Mouse (Mus musculus): Measurements from ENCODE around the gene Dtnb. TPM values are rescaled to one million over a fixed set of nuclear protein-coding genes. Genes with fewer than 3 reads are reported as not detected.

Gene Dtnb
- polyA plus RNA-seq, 1 experiment from 2014 or later = 42.4 TPM

GRCm38 (mm10) chr12:3720527-3720926 is 148.3 kb downstream of the Dtnb start:
- H3K27me3 ChIP-seq (ENCODE audit: control insufficient read depth, insufficient read depth, low read length) = no peaks in the 10 kb centered on the region
- WGBS = 97% methylated on average over 2 of the region's 2 CpGs
- no peaks in the 10 kb centered on the region for H3K4me1 ChIP-seq (ENCODE audit: control insufficient read depth, insufficient read depth, low read length)
- no peaks in the 10 kb centered on the region for H3K36me3 ChIP-seq (ENCODE audit: control insufficient read depth, insufficient read depth, low read length)
- no peak overlapping the region for H3K9ac ChIP-seq (ENCODE audit: low read length)
- no peaks in the 10 kb centered on the region for H3K9me3 ChIP-seq (ENCODE audit: control insufficient read depth, low read length)
- no peak overlapping the region for H3K4me2 ChIP-seq (ENCODE audit: low read depth)
- DNase-seq (ENCODE audit: low spot score) = no peak
- no peak for ATAC-seq (ENCODE audit: insufficient read depth, low FRiP score, low TSS enrichment)
- no peak overlapping the region for H3K4me3 ChIP-seq (ENCODE audit: low read depth, low read length)
- H3K27ac ChIP-seq (ENCODE audit: low read depth, low read length) = no peak overlapping the region

- Histone ChIP-seq H3K36me3 (ENCODE audit: control insufficient read depth, insufficient read depth, low read length) (no peaks in the 10 kb centered on the region), H3K9me3 (ENCODE audit: control insufficient read depth, low read length) (no peaks in the 10 kb centered on the region), H3K27ac (ENCODE audit: low read depth, low read length) (no peak overlapping the region), H3K27me3 (ENCODE audit: control insufficient read depth, insufficient read depth, low read length) (no peaks in the 10 kb centered on the region), H3K4me3 (ENCODE audit: low read depth, low read length) (no peak overlapping the region), H3K9ac (ENCODE audit: low read length) (no peak overlapping the region), H3K4me2 (ENCODE audit: low read depth) (no peak overlapping the region), H3K4me1 (ENCODE audit: control insufficient read depth, insufficient read depth, low read length) (no peaks in the 10 kb centered on the region)
- 81% methylated on average over 3 of the region's 3 CpGs for WGBS
- ATAC-seq (ENCODE audit: insufficient read depth, low FRiP score, low TSS enrichment) = no peak
- no peak for DNase-seq (ENCODE audit: low spot score)
These were observed 151.6 kb downstream of the Dtnb start for GRCm38 (mm10) chr12:3723762-3724161.

GRCm38 (mm10) chr12:3724822-3725370 is 152.7 kb downstream of the Dtnb start:
- no peaks in the 10 kb centered on the region for H3K36me3 ChIP-seq (ENCODE audit: control insufficient read depth, insufficient read depth, low read length)
- ATAC-seq (ENCODE audit: insufficient read depth, low FRiP score, low TSS enrichment) (no peak), DNase-seq (ENCODE audit: low spot score) (no peak)
- H3K4me2 ChIP-seq (ENCODE audit: low read depth) = no peak overlapping the region
- no peak overlapping the region for H3K27ac ChIP-seq (ENCODE audit: low read depth, low read length)
- H3K9me3 ChIP-seq (ENCODE audit: control insufficient read depth, low read length) = no peaks in the 10 kb centered on the region
- H3K4me1 ChIP-seq (ENCODE audit: control insufficient read depth, insufficient read depth, low read length) = no peaks in the 10 kb centered on the region
- H3K27me3 ChIP-seq (ENCODE audit: control insufficient read depth, insufficient read depth, low read length) = no peaks in the 10 kb centered on the region
- no peak overlapping the region for H3K9ac ChIP-seq (ENCODE audit: low read length)
- H3K4me3 ChIP-seq (ENCODE audit: low read depth, low read length) = no peak overlapping the region
- WGBS = 57% methylated on average over 5 of the region's 5 CpGs

GRCm38 (mm10) chr12:3729521-3730075 is 157.4 kb downstream of the Dtnb start:
- Histone ChIP-seq H3K9me3 (ENCODE audit: control insufficient read depth, low read length) (no peaks in the 10 kb centered on the region), H3K4me3 (ENCODE audit: low read depth, low read length) (no peak overlapping the region), H3K9ac (ENCODE audit: low read length) (no peak overlapping the region), H3K4me1 (ENCODE audit: control insufficient read depth, insufficient read depth, low read length) (no peaks in the 10 kb centered on the region), H3K36me3 (ENCODE audit: control insufficient read depth, insufficient read depth, low read length) (no peaks in the 10 kb centered on the region), H3K4me2 (ENCODE audit: low read depth) (no peak overlapping the region), H3K27ac (ENCODE audit: low read depth, low read length) (no peak overlapping the region), H3K27me3 (ENCODE audit: control insufficient read depth, insufficient read depth, low read length) (no peaks in the 10 kb centered on the region)
- no peak for DNase-seq (ENCODE audit: low spot score)
- WGBS = 90% methylated on average over 6 of the region's 6 CpGs
- no peak for ATAC-seq (ENCODE audit: insufficient read depth, low FRiP score, low TSS enrichment)

- 65% methylated on average over 11 of the region's 11 CpGs for WGBS
- Histone ChIP-seq H3K4me2 (ENCODE audit: low read depth) (no peak overlapping the region), H3K4me3 (ENCODE audit: low read depth, low read length) (no peak overlapping the region), H3K27ac (ENCODE audit: low read depth, low read length) (no peak overlapping the region), H3K36me3 (ENCODE audit: control insufficient read depth, insufficient read depth, low read length) (no peaks in the 10 kb centered on the region), H3K27me3 (ENCODE audit: control insufficient read depth, insufficient read depth, low read length) (no peaks in the 10 kb centered on the region), H3K9ac (ENCODE audit: low read length) (no peak overlapping the region), H3K4me1 (ENCODE audit: control insufficient read depth, insufficient read depth, low read length) (no peaks in the 10 kb centered on the region), H3K9me3 (ENCODE audit: control insufficient read depth, low read length) (no peaks in the 10 kb centered on the region)
- ATAC-seq (ENCODE audit: insufficient read depth, low FRiP score, low TSS enrichment) = no peak
- DNase-seq (ENCODE audit: low spot score) = no peak
These were observed 160.6 kb downstream of the Dtnb start for GRCm38 (mm10) chr12:3732623-3733265.

GRCm38 (mm10) chr12:3733328-3733727 is 161.1 kb downstream of the Dtnb start:
- WGBS = 71% methylated on average over 7 of the region's 7 CpGs
- Histone ChIP-seq H3K36me3 (ENCODE audit: control insufficient read depth, insufficient read depth, low read length) (no peaks in the 10 kb centered on the region), H3K4me2 (ENCODE audit: low read depth) (no peak overlapping the region), H3K9ac (ENCODE audit: low read length) (no peak overlapping the region), H3K4me3 (ENCODE audit: low read depth, low read length) (no peak overlapping the region), H3K4me1 (ENCODE audit: control insufficient read depth, insufficient read depth, low read length) (no peaks in the 10 kb centered on the region), H3K9me3 (ENCODE audit: control insufficient read depth, low read length) (no peaks in the 10 kb centered on the region), H3K27ac (ENCODE audit: low read depth, low read length) (no peak overlapping the region), H3K27me3 (ENCODE audit: control insufficient read depth, insufficient read depth, low read length) (no peaks in the 10 kb centered on the region)
- DNase-seq (ENCODE audit: low spot score) (no peak), ATAC-seq (ENCODE audit: insufficient read depth, low FRiP score, low TSS enrichment) (no peak)

- 89% methylated on average over 7 of the region's 7 CpGs for WGBS
- H3K27ac ChIP-seq (ENCODE audit: low read depth, low read length) = no peak overlapping the region
- H3K4me1 ChIP-seq (ENCODE audit: control insufficient read depth, insufficient read depth, low read length) = no peaks in the 10 kb centered on the region
- H3K4me2 ChIP-seq (ENCODE audit: low read depth) = no peak overlapping the region
- no peaks in the 10 kb centered on the region for H3K36me3 ChIP-seq (ENCODE audit: control insufficient read depth, insufficient read depth, low read length)
- DNase-seq (ENCODE audit: low spot score) = no peak
- no peaks in the 10 kb centered on the region for H3K9me3 ChIP-seq (ENCODE audit: control insufficient read depth, low read length)
- no peaks in the 10 kb centered on the region for H3K27me3 ChIP-seq (ENCODE audit: control insufficient read depth, insufficient read depth, low read length)
- no peak for ATAC-seq (ENCODE audit: insufficient read depth, low FRiP score, low TSS enrichment)
- H3K9ac ChIP-seq (ENCODE audit: low read length) = no peak overlapping the region
- no peak overlapping the region for H3K4me3 ChIP-seq (ENCODE audit: low read depth, low read length)
These were observed 164.8 kb downstream of the Dtnb start for GRCm38 (mm10) chr12:3737009-3737408.

- no peaks in the 10 kb centered on the region for H3K27me3 ChIP-seq (ENCODE audit: control insufficient read depth, insufficient read depth, low read length)
- no peaks in the 10 kb centered on the region for H3K36me3 ChIP-seq (ENCODE audit: control insufficient read depth, insufficient read depth, low read length)
- no peak for DNase-seq (ENCODE audit: low spot score)
- no peak overlapping the region for H3K27ac ChIP-seq (ENCODE audit: low read depth, low read length)
- WGBS = 64% methylated on average over 7 of the region's 7 CpGs
- H3K9me3 ChIP-seq (ENCODE audit: control insufficient read depth, low read length) = no peaks in the 10 kb centered on the region
- no peak overlapping the region for H3K4me3 ChIP-seq (ENCODE audit: low read depth, low read length)
- H3K4me2 ChIP-seq (ENCODE audit: low read depth) = no peak overlapping the region
- no peak overlapping the region for H3K9ac ChIP-seq (ENCODE audit: low read length)
- no peaks in the 10 kb centered on the region for H3K4me1 ChIP-seq (ENCODE audit: control insufficient read depth, insufficient read depth, low read length)
- ATAC-seq (ENCODE audit: insufficient read depth, low FRiP score, low TSS enrichment) = no peak
These were observed 166.8 kb downstream of the Dtnb start for GRCm38 (mm10) chr12:3738741-3739529.
